Mouse (Mus musculus) midbrain, embryonic 14.5 days (tissue): ENCODE measurements around the gene Sh3d21. TPM values are rescaled to one million over a fixed set of nuclear protein-coding genes. Genes with fewer than 3 reads are reported as not detected.

Experiments
- ATAC-seq: fragments of 200-750 bp; cut with Nextera tagmentation; 2 replicates; pipeline ENCODE4 v1.8.0; 2017; ENCODE audit warnings: moderate number of reproducible peaks, moderate library complexity; ENCODE audit not compliant: low FRiP score, low TSS enrichment
- DNase-seq: peaks from one replicate; pipeline ENCODE4 v3.0.0-alpha.2; 2015
- H3K27ac ChIP-seq: fragments of 300-500 bp; sonication (generic); replicated peaks from 2 replicates; pipeline ENCODE4 v1.5.1; 2014; ENCODE audit warnings: mild to moderate bottlenecking, low read depth, low read length, moderate library complexity
- H3K27me3 ChIP-seq: fragments of 300-500 bp; sonication (generic); 2 replicates; pipeline ENCODE4 v1.6.1; 2014; ENCODE audit warnings: low read length, control low read depth, mixed read lengths; ENCODE audit not compliant: control insufficient read depth, insufficient read depth
- H3K36me3 ChIP-seq: fragments of 300-500 bp; sonication (generic); 2 replicates; pipeline ENCODE4 v1.6.1; 2014; ENCODE audit warnings: low read length, control low read depth; ENCODE audit not compliant: control insufficient read depth, insufficient read depth
- H3K4me1 ChIP-seq: fragments of 300-500 bp; sonication (generic); 2 replicates; pipeline ENCODE4 v1.6.1; 2014; ENCODE audit warnings: mild to moderate bottlenecking, antibody characterized with exemption, low read length, control low read depth; ENCODE audit not compliant: control insufficient read depth, insufficient read depth
- H3K4me2 ChIP-seq: fragments of 300-500 bp; sonication (generic); 2 replicates; pipeline ENCODE4 v1.6.1; 2014; ENCODE audit warnings: mild to moderate bottlenecking, low read length, moderate library complexity
- H3K4me3 ChIP-seq: fragments of 300-500 bp; sonication (generic); replicated peaks from 2 replicates; pipeline ENCODE4 v1.5.1; 2014; ENCODE audit warnings: low read depth, low read length
- H3K9ac ChIP-seq: fragments of 300-500 bp; sonication (generic); replicated peaks from 2 replicates; pipeline ENCODE4 v1.6.1; 2014; ENCODE audit warnings: mild to moderate bottlenecking, low read length, moderate library complexity
- H3K9me3 ChIP-seq: fragments of 300-500 bp; sonication (generic); 2 replicates; pipeline ENCODE4 v1.6.1; 2016; ENCODE audit warnings: low read length, control low read depth, mixed read lengths; ENCODE audit not compliant: control insufficient read depth
- WGBS: fragments of 180-500 bp; shearing (Covaris S2); extraction: QIAGEN DNeasy Blood & Tissue Kit; methylation state at CpG from one replicate; pipeline ENCODE4 v1.1.7; 2014; 5-methylcytosine and 5-hydroxymethylcytosine counted together
- polyA plus RNA-seq: library from polyadenylated mRNA; unstranded; fragments of >200 nt; fragmentation: Nextera tagmentation; extraction: Ambion mirVana; gene quantifications from 2 replicates; pipeline ENCODE4 v1.2.1, GENCODE M21; 2014

Sh3d21 gene
- polyA plus RNA-seq, 1 experiment from 2014 or later: 0.89 TPM

- H3K4me3 ChIP-seq: no peak overlapping the region
- peak overlapping the region; percentile 96 for H3K4me2 ChIP-seq
- DNase-seq (no peak), ATAC-seq (no peak; the same call in 1 of the 2 replicates)
- H3K27me3 ChIP-seq: no peaks in the 10 kb centered on the region
- H3K36me3 ChIP-seq: peaks cover 17% of the 10 kb centered on the region
- H3K4me1 ChIP-seq: peaks cover 9% of the 10 kb centered on the region
- 64% methylated on average over 9 of the region's 9 CpGs for WGBS
- no peak overlapping the region for H3K9ac ChIP-seq
- H3K27ac ChIP-seq: no peak overlapping the region
- no peaks in the 10 kb centered on the region for H3K9me3 ChIP-seq
Measured at GRCm38 (mm10) chr4:126161986-126162385, 1.3 kb downstream of the Sh3d21 start.

- DNase-seq (no peak), ATAC-seq (no peak)
- H3K27ac ChIP-seq: no peak overlapping the region
- peaks cover 9% of the 10 kb centered on the region for H3K4me1 ChIP-seq
- no peaks in the 10 kb centered on the region for H3K9me3 ChIP-seq
- H3K36me3 ChIP-seq: peaks cover 12% of the 10 kb centered on the region
- 85% methylated on average over 6 of the region's 6 CpGs for WGBS
- no peaks in the 10 kb centered on the region for H3K27me3 ChIP-seq
- no peak overlapping the region; the same call in 1 of the 2 replicates for H3K4me2 ChIP-seq
- no peak overlapping the region for H3K4me3 ChIP-seq
- H3K9ac ChIP-seq: no peak overlapping the region
Measured at GRCm38 (mm10) chr4:126161456-126161855, 1.8 kb downstream of the Sh3d21 start.

- ATAC-seq (no peak), DNase-seq (no peak)
- WGBS: 92% methylated on average over 8 of the region's 8 CpGs
- Histone ChIP-seq H3K27me3 (no peaks in the 10 kb centered on the region), H3K9me3 (no peaks in the 10 kb centered on the region), H3K4me1 (peaks cover 9% of the 10 kb centered on the region), H3K9ac (no peak overlapping the region), H3K36me3 (peaks cover 7% of the 10 kb centered on the region; the same call in 1 of the 2 replicates), H3K4me3 (no peak overlapping the region), H3K4me2 (no peak overlapping the region), H3K27ac (no peak overlapping the region)
Measured at GRCm38 (mm10) chr4:126160981-126161380, 2.3 kb downstream of the Sh3d21 start.

- Histone ChIP-seq H3K4me3 (no peak overlapping the region), H3K27ac (no peak overlapping the region), H3K36me3 (no peaks in the 10 kb centered on the region), H3K4me2 (no peak overlapping the region), H3K4me1 (peaks cover 9% of the 10 kb centered on the region), H3K9ac (no peak overlapping the region), H3K9me3 (no peaks in the 10 kb centered on the region), H3K27me3 (no peaks in the 10 kb centered on the region)
- no peak for ATAC-seq
- no peak for DNase-seq
- WGBS: 80% methylated on average over 8 of the region's 8 CpGs
Measured at GRCm38 (mm10) chr4:126159455-126159854, 3.8 kb downstream of the Sh3d21 start.

- Histone ChIP-seq H3K9ac (no peak overlapping the region), H3K4me3 (no peak overlapping the region), H3K4me2 (no peak overlapping the region), H3K9me3 (no peaks in the 10 kb centered on the region), H3K4me1 (no peaks in the 10 kb centered on the region; the same call in 1 of the 2 replicates), H3K27me3 (no peaks in the 10 kb centered on the region), H3K36me3 (no peaks in the 10 kb centered on the region), H3K27ac (no peak overlapping the region)
- ATAC-seq (no peak), DNase-seq (no peak)
- WGBS: 92% methylated on average over 6 of the region's 6 CpGs
Measured at GRCm38 (mm10) chr4:126157562-126157961, 5.7 kb downstream of the Sh3d21 start.

- H3K27ac ChIP-seq: no peak overlapping the region
- H3K36me3 ChIP-seq: no peaks in the 10 kb centered on the region
Measured at GRCm38 (mm10) chr4:126156617-126157016, 6.7 kb downstream of the Sh3d21 start.

GRCm38 (mm10) chr4:126155869-126156268, 7.4 kb downstream of the Sh3d21 start:
- WGBS: 70% methylated on average over 2 of the region's 2 CpGs
- Histone ChIP-seq H3K9ac (no peak overlapping the region), H3K4me1 (no peaks in the 10 kb centered on the region), H3K27me3 (no peaks in the 10 kb centered on the region), H3K4me2 (no peak overlapping the region), H3K27ac (peak overlapping the region; percentile 32; the same call in 1 of the 2 replicates), H3K36me3 (no peaks in the 10 kb centered on the region), H3K4me3 (no peak overlapping the region), H3K9me3 (no peaks in the 10 kb centered on the region)
- ATAC-seq: no peak
- DNase-seq: no peak

More at GRCm38 (mm10) chr4:126156617-126157016, 6.7 kb downstream of the Sh3d21 start:
- Histone ChIP-seq H3K4me1 (no peaks in the 10 kb centered on the region), H3K9ac (no peak overlapping the region), H3K27me3 (no peaks in the 10 kb centered on the region), H3K4me2 (no peak overlapping the region), H3K9me3 (no peaks in the 10 kb centered on the region), H3K4me3 (no peak overlapping the region)
- WGBS: 55% methylated on average over 5 of the region's 5 CpGs
- DNase-seq (no peak), ATAC-seq (no peak)

- H3K9ac ChIP-seq: no peak overlapping the region
- H3K4me3 ChIP-seq: no peak overlapping the region
- H3K36me3 ChIP-seq: no peaks in the 10 kb centered on the region
- H3K9me3 ChIP-seq: no peaks in the 10 kb centered on the region
- no peak overlapping the region for H3K4me2 ChIP-seq
- no peak for ATAC-seq
- no peak overlapping the region for H3K27ac ChIP-seq
- DNase-seq: no peak
- WGBS: 73% methylated on average over 4 of the region's 4 CpGs
- peaks cover 5% of the 10 kb centered on the region for H3K27me3 ChIP-seq
- H3K4me1 ChIP-seq: no peaks in the 10 kb centered on the region
Measured at GRCm38 (mm10) chr4:126155183-126155582, 8.1 kb downstream of the Sh3d21 start.

GRCm38 (mm10) chr4:126152864-126153263, 10.4 kb downstream of the Sh3d21 start:
- H3K4me3 ChIP-seq: no peak overlapping the region
- ATAC-seq (no peak), DNase-seq (no peak)
- no peak overlapping the region for H3K9ac ChIP-seq
- no peaks in the 10 kb centered on the region for H3K9me3 ChIP-seq
- no peaks in the 10 kb centered on the region for H3K36me3 ChIP-seq
- peaks cover 29% of the 10 kb centered on the region for H3K27me3 ChIP-seq
- no peak overlapping the region for H3K27ac ChIP-seq
- 53% methylated on average over 14 of the region's 14 CpGs for WGBS
- H3K4me2 ChIP-seq: no peak overlapping the region
- 0 out of 2 replicates have a peak, but pooled peaks cover 3% of the 10 kb centered on the region for H3K4me1 ChIP-seq
